Mouse (Mus musculus) olfactory bulb, adult 2 months (tissue): Measurements from ENCODE around the gene Dcun1d2.

Experiments used
- CTCF ChIP-seq: fragments of 200-500 bp; IDR thresholded peaks from 2 replicates; pipeline ENCODE4 v1.5.1; 2012; ENCODE audit warnings: low read depth, mild to moderate bottlenecking, low read length, moderate library complexity; ENCODE audit not compliant: insufficient read depth
- POLR2A ChIP-seq: fragments of 200-500 bp; IDR thresholded peaks from 2 replicates; pipeline ENCODE4 v1.6.1; 2012; ENCODE audit warnings: mild to moderate bottlenecking, low read depth, low read length, moderate library complexity; ENCODE audit not compliant: insufficient read depth

- TF ChIP-seq POLR2A (no peak), CTCF (no peak)
Observed at GRCm38 (mm10) chr8:13240691-13241090, 47.2 kb downstream of the Dcun1d2 start.
